Mouse (Mus musculus): ENCODE measurements around the gene Glb1l2. TPM values are rescaled to one million over a fixed set of nuclear protein-coding genes. Genes with fewer than 3 reads are reported as not detected.

The Glb1l2 gene
- polyA plus RNA-seq, 1 experiment from 2014 or later, result 1.3 TPM

DNA sequence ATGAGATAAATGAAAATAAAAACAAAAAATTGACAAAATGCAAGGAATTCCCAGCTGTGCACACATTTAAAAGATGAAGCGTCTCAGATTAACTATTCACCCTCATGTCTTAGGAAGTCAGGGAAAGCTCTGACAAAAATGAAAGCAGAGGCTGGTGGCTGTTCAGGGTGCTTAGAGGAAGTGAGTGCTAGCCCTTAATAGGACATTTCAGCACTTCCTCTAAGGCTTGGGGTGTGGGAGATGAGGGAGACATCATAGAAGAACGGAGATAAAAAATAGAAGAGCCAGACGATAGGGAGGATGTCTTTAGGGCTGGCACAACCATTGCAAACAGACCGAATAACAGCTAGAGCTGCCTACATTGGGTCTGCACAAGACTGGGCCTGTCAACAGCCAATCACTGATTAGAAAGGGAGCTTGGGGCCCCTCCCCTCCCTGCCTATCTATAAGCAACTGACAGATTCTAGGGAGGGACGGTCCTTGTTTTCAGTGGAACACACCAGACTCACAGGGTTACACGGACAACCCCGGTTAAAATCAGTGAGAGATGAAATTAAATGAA, 22.8 kb downstream of the Glb1l2 start:
- Histone ChIP-seq H3K9ac (ENCODE audit: low read depth, low read length) (no peak overlapping the region), H3K4me2 (ENCODE audit: low read depth, low read length) (no peak overlapping the region), H3K27ac (ENCODE audit: low read length) (no peak overlapping the region), H3K4me1 (ENCODE audit: control insufficient read depth, insufficient read depth, low read length) (no peaks in the 10 kb centered on the region), H3K27me3 (replicated peaks; ENCODE audit: control insufficient read depth, insufficient read depth, low read length) (no peaks in the 10 kb centered on the region), H3K36me3 (ENCODE audit: control insufficient read depth, insufficient read depth, low read length) (no peaks in the 10 kb centered on the region), H3K4me3 (ENCODE audit: low read length) (no peak overlapping the region), H3K9me3 (ENCODE audit: control insufficient read depth, low read length) (no peaks in the 10 kb centered on the region)
- 59% methylated on average over 7 of the region's 7 CpGs for WGBS
- ATAC-seq, result no peak

DNA sequence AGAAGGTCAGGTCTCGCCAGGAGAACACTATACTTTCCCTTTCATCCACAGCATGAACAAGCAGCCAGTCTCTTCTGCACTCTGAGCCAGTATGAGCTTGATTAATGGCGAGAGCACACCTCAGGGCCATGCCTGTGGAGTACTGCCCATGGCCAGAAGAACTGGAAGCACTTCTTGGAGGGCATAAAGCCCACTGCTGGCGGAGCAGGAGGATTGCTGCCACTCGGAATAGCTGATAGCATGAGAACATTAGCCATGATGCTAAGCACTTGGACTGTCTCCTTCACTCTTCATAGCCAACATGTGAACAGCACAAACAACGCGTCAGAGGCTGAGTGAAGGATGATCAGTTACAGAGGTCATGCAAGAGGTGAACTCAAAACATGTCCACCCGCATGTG, 27.8 kb downstream of the Glb1l2 start:
- no peaks in the 10 kb centered on the region for H3K4me1 ChIP-seq (ENCODE audit: control insufficient read depth, insufficient read depth, low read length)
- no peaks in the 10 kb centered on the region for H3K9me3 ChIP-seq (ENCODE audit: control insufficient read depth, low read length)
- no peak overlapping the region for H3K4me2 ChIP-seq (ENCODE audit: low read depth, low read length)
- no peak overlapping the region for H3K27ac ChIP-seq (ENCODE audit: low read length)
- ATAC-seq, result no peak
- no peaks in the 10 kb centered on the region for H3K27me3 ChIP-seq (replicated peaks; ENCODE audit: control insufficient read depth, insufficient read depth, low read length)
- no peak overlapping the region for H3K9ac ChIP-seq (ENCODE audit: low read depth, low read length)
- WGBS, result 80% methylated on average over 7 of the region's 7 CpGs
- no peaks in the 10 kb centered on the region for H3K36me3 ChIP-seq (ENCODE audit: control insufficient read depth, insufficient read depth, low read length)
- H3K4me3 ChIP-seq (ENCODE audit: low read length), result no peak overlapping the region

DNA sequence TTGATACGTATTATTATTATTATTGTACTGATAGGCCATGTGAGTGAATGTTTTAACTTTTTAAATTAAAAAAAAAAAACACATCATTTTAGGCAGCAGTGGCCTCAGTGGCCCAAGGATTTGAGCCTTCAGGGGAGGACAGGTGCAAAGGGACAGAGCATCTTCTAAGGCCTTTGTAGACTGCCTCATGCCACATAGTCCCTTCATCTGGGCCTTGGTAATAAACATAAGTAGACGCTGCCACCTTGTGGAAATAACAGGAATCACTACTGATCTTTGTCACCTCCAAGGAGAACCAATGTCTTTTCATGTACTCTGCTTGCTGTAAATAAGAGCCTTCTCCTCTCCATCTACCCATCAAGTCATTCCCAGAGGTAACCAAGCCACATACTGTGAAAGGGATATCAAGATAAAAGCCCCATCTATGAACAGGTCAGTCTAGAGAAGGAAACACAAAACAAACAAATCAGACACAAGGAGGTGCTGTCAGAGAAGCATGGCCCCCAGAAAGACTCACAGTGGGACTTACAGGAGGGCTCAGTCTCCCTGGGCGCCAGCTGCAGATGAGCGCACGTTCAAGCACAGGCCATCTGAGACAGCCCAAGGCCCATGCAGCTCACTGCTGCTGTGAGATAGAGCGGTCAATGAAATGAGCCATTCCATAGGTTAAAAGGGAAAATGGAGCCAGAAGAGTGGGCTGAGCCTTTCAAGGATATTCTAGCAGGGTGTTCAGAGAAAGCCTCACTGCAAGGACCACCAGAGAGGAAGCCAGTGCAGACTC, 30.0 kb downstream of the Glb1l2 start:
- Histone ChIP-seq H3K36me3 (ENCODE audit: control insufficient read depth, insufficient read depth, low read length) (no peaks in the 10 kb centered on the region), H3K9me3 (ENCODE audit: control insufficient read depth, low read length) (no peaks in the 10 kb centered on the region), H3K4me3 (ENCODE audit: low read length) (no peak overlapping the region), H3K9ac (ENCODE audit: low read depth, low read length) (no peak overlapping the region), H3K4me2 (ENCODE audit: low read depth, low read length) (no peak overlapping the region), H3K4me1 (ENCODE audit: control insufficient read depth, insufficient read depth, low read length) (no peaks in the 10 kb centered on the region), H3K27me3 (replicated peaks; ENCODE audit: control insufficient read depth, insufficient read depth, low read length) (no peaks in the 10 kb centered on the region), H3K27ac (ENCODE audit: low read length) (no peak overlapping the region)
- 70% methylated on average over 6 of the region's 6 CpGs for WGBS
- no peak for ATAC-seq

DNA sequence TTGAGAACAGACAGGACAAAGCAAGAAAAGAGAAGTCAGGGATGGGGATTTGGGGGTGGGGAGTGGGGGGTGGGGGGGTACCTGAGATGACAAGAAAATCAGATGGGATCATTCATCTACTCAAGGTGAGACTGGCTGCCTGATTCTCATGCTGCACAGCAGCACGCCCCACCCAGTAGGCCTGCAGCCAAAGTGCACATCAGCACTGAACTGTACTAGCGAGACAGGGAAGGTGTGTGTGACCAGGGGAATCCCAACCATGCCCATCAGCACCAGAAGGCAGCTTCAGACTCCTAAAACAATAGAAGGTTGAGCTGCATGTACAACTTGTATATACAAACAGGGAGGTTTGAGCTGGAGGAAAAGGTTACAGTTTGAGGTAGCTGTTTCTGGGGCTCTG, 30.6 kb downstream of the Glb1l2 start:
- WGBS, result 81% methylated on average over 2 of the region's 2 CpGs
- no peaks in the 10 kb centered on the region for H3K36me3 ChIP-seq (ENCODE audit: control insufficient read depth, insufficient read depth, low read length)
- H3K9me3 ChIP-seq (ENCODE audit: control insufficient read depth, low read length), result no peaks in the 10 kb centered on the region
- ATAC-seq, result no peak
- no peak overlapping the region for H3K4me2 ChIP-seq (ENCODE audit: low read depth, low read length)
- no peaks in the 10 kb centered on the region for H3K27me3 ChIP-seq (replicated peaks; ENCODE audit: control insufficient read depth, insufficient read depth, low read length)
- no peaks in the 10 kb centered on the region for H3K4me1 ChIP-seq (ENCODE audit: control insufficient read depth, insufficient read depth, low read length)
- no peak overlapping the region for H3K9ac ChIP-seq (ENCODE audit: low read depth, low read length)
- H3K4me3 ChIP-seq (ENCODE audit: low read length), result no peak overlapping the region
- no peak overlapping the region for H3K27ac ChIP-seq (ENCODE audit: low read length)

DNA sequence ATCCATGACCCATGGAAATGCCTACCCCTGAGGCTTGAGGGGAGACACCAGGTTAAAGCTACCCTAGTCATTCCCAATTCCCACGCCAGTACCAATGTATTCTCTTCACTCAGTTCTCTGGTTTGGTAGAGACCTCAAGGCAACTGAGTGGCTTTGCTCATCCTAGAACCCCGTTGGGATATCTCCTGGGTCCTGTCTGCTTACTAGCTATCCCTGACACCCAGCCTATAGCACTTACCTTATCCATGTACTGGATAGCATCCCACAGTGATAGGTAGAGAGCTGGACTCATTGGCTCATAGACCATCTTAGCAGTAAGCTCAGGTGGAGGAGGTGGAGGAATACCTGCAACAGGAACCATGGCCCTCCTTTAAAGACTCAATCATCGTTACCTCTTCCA, 38.1 kb downstream of the Glb1l2 start:
- Histone ChIP-seq H3K27ac (ENCODE audit: low read length) (no peak overlapping the region), H3K9me3 (ENCODE audit: control insufficient read depth, low read length) (no peaks in the 10 kb centered on the region), H3K9ac (ENCODE audit: low read depth, low read length) (no peak overlapping the region), H3K4me1 (ENCODE audit: control insufficient read depth, insufficient read depth, low read length) (no peaks in the 10 kb centered on the region), H3K27me3 (replicated peaks; ENCODE audit: control insufficient read depth, insufficient read depth, low read length) (no peaks in the 10 kb centered on the region), H3K4me2 (ENCODE audit: low read depth, low read length) (no peak overlapping the region), H3K4me3 (ENCODE audit: low read length) (no peak overlapping the region), H3K36me3 (ENCODE audit: control insufficient read depth, insufficient read depth, low read length) (no peaks in the 10 kb centered on the region)
- WGBS, result 76% methylated on average over 3 of the region's 3 CpGs
- no peak for ATAC-seq

DNA sequence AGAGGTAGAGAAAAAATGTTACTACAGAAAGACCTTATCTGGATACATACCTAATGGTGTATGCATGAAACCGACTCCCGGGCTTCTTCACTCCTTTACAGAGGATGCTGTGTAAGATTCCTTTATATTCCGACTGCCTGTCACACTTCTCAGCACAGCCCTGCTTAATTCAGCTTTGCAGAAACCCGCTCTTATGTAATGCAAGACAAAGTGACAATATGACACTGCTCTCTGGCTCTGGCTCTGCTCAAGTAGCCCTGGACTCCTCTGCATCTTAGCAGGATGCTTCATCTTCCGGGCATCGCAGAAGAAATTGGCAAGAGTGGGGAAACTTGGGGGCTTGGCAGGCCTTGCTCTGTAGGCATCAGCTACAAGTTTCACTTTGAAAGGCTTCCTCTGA, 43.8 kb downstream of the Glb1l2 start:
- ATAC-seq, result no peak
- 88% methylated on average over 6 of the region's 6 CpGs for WGBS
- H3K4me1 ChIP-seq (ENCODE audit: control insufficient read depth, insufficient read depth, low read length), result no peaks in the 10 kb centered on the region

DNA sequence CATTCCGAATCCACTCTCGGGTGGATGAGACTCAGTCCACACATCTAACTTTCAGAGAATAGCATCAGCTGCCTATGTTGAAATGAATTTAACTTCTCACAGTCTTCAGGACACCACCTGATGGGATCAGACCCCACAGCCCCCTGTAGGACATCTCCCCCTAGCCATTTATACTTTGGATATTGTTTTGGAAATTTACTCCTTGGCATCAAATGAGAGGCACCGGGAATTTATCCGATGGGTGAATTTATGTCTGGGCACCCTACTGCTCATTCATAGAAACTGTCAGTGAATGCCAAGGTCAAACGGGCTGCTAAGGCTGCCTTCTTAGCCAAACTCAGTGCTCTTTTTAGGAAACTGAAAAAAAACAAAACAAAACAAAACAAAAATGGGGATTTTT, 45.7 kb downstream of the Glb1l2 start:
- Histone ChIP-seq H3K4me3 (ENCODE audit: low read length) (no peak overlapping the region), H3K36me3 (ENCODE audit: control insufficient read depth, insufficient read depth, low read length) (no peaks in the 10 kb centered on the region), H3K27me3 (replicated peaks; ENCODE audit: control insufficient read depth, insufficient read depth, low read length) (no peaks in the 10 kb centered on the region), H3K9ac (ENCODE audit: low read depth, low read length) (no peak overlapping the region), H3K9me3 (ENCODE audit: control insufficient read depth, low read length) (no peaks in the 10 kb centered on the region), H3K4me1 (ENCODE audit: control insufficient read depth, insufficient read depth, low read length) (no peaks in the 10 kb centered on the region), H3K27ac (ENCODE audit: low read length) (no peak overlapping the region), H3K4me2 (ENCODE audit: low read depth, low read length) (no peak overlapping the region)
- no peak for ATAC-seq
- 80% methylated on average over 5 of the region's 5 CpGs for WGBS

More for the DNA sequence above, 43.8 kb downstream of the Glb1l2 start:
- Histone ChIP-seq H3K4me2 (ENCODE audit: low read depth, low read length) (no peak overlapping the region), H3K27me3 (replicated peaks; ENCODE audit: control insufficient read depth, insufficient read depth, low read length) (no peaks in the 10 kb centered on the region), H3K27ac (ENCODE audit: low read length) (no peak overlapping the region), H3K4me3 (ENCODE audit: low read length) (no peak overlapping the region), H3K36me3 (ENCODE audit: control insufficient read depth, insufficient read depth, low read length) (no peaks in the 10 kb centered on the region), H3K9me3 (ENCODE audit: control insufficient read depth, low read length) (no peaks in the 10 kb centered on the region), H3K9ac (ENCODE audit: low read depth, low read length) (no peak overlapping the region)

DNA sequence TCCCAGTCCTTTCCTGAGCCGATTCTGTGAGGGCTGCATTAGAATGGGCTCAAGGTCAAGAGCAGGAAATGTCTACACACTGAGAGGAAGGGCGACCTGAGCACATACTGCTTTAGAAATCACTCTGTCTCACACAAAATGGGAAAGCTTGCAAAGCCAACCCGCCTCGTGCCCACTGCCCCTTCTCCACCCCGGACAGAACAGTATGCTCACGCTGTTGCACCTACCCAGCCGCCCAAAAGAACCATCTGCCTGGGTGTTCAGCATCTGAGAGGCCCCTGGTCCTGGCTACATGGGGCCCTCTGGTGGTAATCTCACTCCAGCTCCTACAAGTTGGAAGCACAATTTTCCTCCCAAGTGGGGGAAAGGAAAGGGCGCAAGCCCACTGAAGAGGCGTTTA, 46.2 kb downstream of the Glb1l2 start:
- H3K36me3 ChIP-seq (ENCODE audit: control insufficient read depth, insufficient read depth, low read length), result no peaks in the 10 kb centered on the region
- H3K9ac ChIP-seq (ENCODE audit: low read depth, low read length), result no peak overlapping the region
- H3K27me3 ChIP-seq (replicated peaks; ENCODE audit: control insufficient read depth, insufficient read depth, low read length), result no peaks in the 10 kb centered on the region
- H3K4me2 ChIP-seq (ENCODE audit: low read depth, low read length), result no peak overlapping the region
- no peaks in the 10 kb centered on the region for H3K4me1 ChIP-seq (ENCODE audit: control insufficient read depth, insufficient read depth, low read length)
- no peak overlapping the region for H3K27ac ChIP-seq (ENCODE audit: low read length)
- H3K4me3 ChIP-seq (ENCODE audit: low read length), result no peak overlapping the region
- no peak for ATAC-seq
- 30% methylated on average over 9 of the region's 9 CpGs for WGBS
- H3K9me3 ChIP-seq (ENCODE audit: control insufficient read depth, low read length), result no peaks in the 10 kb centered on the region

DNA sequence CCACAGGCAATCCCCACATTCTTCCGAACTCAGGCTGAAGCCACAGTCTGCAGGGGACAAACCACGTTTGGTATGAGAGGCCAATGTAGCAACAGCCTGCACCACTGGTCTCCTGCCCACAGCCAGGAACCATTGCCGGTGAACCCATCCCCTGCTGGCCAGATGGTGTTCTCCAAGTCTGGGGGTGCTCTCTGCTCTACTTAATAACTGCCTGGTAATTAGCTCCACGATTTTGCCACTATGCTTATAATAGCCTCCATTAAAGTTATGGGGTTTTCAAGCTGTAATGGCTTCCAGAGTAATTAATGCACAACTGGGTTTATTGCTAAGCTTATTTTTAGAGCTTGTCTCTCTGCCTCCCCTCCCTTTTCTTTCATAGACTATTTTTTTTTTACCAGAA, 57.4 kb downstream of the Glb1l2 start:
- Histone ChIP-seq H3K27ac (ENCODE audit: low read length) (no peak overlapping the region), H3K4me1 (ENCODE audit: control insufficient read depth, insufficient read depth, low read length) (no peaks in the 10 kb centered on the region), H3K27me3 (replicated peaks; ENCODE audit: control insufficient read depth, insufficient read depth, low read length) (no peaks in the 10 kb centered on the region), H3K9me3 (ENCODE audit: control insufficient read depth, low read length) (no peaks in the 10 kb centered on the region), H3K9ac (ENCODE audit: low read depth, low read length) (no peak overlapping the region), H3K4me2 (ENCODE audit: low read depth, low read length) (no peak overlapping the region), H3K36me3 (ENCODE audit: control insufficient read depth, insufficient read depth, low read length) (no peaks in the 10 kb centered on the region), H3K4me3 (ENCODE audit: low read length) (no peak overlapping the region)
- 73% methylated on average over 4 of the region's 4 CpGs for WGBS
- no peak for ATAC-seq

DNA sequence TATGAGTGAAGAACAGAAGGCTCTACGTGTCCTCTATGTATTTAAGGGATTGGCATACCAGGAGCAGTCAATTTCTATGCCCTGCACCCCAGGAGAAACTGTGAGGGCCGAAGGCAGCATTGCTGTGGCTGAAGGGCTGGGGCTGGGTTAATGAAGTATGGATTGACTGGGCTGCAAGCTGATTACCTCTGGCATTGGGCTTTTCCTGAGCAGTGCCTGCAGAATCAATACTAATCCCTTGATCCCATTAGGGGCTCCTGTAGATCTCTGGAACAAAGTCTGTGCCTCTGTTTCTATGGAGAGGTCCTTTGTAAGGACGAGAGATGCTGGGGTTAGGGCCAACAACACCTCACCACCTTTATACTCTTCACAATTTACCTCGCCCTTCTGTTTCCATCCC, 59.1 kb downstream of the Glb1l2 start:
- Histone ChIP-seq H3K27me3 (replicated peaks; ENCODE audit: control insufficient read depth, insufficient read depth, low read length) (no peaks in the 10 kb centered on the region), H3K9me3 (ENCODE audit: control insufficient read depth, low read length) (no peaks in the 10 kb centered on the region), H3K9ac (ENCODE audit: low read depth, low read length) (no peak overlapping the region), H3K27ac (ENCODE audit: low read length) (no peak overlapping the region), H3K4me3 (ENCODE audit: low read length) (no peak overlapping the region), H3K4me1 (ENCODE audit: control insufficient read depth, insufficient read depth, low read length) (no peaks in the 10 kb centered on the region), H3K36me3 (ENCODE audit: control insufficient read depth, insufficient read depth, low read length) (no peaks in the 10 kb centered on the region), H3K4me2 (ENCODE audit: low read depth, low read length) (no peak overlapping the region)
- WGBS, result 50% methylated on average over 4 of the region's 4 CpGs
- no peak for ATAC-seq

All from intestine, embryonic 16.5 days (tissue).